Mouse (Mus musculus) spleen, postnatal 14 days (tissue): ENCODE results near the gene Marveld3.

Source experiments
- DNase-seq, 2 experiments: peaks; one replicate each; pipeline ENCODE4 v3.0.0; 2021 to 2022; ENCODE audit warnings: low spot score in 2 of 2

The Marveld3 gene

DNA sequence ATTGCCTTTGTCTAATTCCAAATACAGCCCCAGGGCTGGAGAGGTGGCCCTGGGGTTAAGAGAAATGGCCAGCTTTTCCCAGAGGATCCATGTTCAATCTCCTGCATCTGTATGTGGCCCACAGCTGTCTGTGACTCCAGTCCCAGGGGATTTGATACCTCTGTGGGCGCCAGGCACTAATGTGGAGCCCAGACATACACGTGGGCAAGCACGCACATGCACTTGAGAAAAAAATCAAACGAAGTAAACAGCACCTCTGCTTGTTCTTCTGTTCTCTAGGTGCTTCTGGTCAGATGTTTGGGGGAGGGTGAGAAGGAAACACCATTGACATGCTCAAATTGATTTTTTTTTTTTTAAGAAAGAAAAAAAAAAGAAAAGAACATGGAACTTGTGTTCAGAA, 2.1 kb upstream of the Marveld3 start:
- DNase-seq: no peak

DNA sequence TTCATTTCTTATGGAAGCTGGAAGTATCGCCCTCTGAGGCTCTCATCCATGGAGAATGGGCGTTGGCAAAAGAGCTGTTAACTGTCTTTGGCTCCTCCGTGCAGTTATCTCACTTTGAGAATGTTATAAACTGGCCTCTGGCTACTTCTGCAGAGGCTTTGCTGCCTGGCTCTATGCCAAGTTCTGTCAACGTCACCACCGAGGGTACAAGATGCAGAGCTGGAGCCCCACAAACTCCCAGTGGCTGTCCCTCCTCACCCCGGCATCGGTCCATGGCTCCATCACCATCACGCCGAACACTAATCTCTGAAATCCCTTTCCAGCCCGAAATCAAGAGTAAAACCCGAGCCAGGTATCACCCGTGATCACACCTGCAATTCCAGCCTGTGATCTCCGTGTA, 1.4 kb upstream of the Marveld3 start:
- DNase-seq: no peak

DNA sequence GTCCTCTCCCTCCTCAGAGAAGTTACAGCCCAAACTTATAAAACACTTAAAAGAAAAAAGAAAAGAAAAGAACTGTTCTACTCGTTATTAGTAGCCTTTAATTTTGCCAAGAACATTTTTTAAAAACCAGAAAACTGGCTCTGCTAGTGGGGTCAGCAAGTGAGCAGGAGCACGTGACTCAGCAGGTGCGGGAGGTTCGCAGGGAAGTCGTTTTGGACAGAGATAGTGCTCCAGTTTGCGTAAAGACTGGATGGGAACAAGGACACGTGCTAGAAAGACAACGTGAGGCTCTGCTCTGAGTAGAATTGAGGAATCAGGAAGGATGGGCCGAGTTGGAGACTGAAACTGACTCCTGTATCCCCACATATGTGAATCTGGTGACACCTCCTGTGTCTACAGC, 893 bp upstream of the Marveld3 start:
- DNase-seq: no peak

DNA sequence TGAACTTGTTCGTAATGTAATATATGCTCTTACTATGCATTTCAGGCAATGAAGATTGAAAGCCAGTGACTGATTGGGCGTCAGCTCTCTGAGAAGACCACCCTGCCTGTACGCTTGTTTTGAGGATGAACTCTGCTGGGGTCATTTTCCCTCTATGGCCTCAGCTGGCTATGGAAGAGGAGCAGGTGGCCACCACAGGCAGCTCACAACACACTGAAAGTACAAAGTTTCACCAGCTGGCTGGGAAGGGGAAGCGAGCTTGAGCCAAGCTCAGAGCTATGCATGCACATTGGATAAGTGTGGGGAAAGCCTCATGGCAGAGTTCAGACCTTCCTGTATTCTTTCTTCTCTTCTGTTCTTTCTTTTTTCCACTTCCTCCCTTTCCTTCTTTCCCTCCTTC, 2.9 kb downstream of the Marveld3 start:
- DNase-seq: no peak

DNA sequence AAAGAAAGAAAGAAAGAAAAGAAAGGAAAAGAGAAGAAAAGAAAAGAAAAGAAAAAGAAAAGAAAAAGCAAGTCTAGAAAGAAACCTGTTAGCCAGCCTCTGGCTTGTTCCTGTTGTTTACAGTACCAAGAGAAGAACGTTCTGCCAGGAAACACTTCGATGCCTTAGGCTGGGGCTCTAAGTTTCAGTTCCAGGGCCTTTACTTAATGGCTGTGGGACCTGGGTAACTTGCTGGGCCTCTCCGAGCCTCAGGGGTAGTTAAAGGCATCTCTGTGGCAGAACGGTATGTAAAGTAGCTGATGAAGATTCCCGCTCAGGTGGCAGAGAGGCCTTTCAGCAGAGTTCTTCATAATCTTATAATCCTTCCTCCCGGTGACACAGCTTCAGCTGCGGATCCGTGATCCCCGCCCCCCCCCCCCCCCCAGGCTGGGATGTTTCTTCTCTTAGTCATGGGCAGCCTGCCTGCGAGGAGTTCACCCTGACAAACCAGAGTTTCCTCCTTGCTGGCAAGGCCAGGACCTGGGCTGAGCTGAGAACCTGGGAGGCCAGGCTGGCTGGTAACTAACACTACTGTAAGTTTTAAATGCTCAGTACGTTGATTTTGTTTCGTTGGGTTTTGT, 3.9 kb downstream of the Marveld3 start:
- DNase-seq: no peak

DNA sequence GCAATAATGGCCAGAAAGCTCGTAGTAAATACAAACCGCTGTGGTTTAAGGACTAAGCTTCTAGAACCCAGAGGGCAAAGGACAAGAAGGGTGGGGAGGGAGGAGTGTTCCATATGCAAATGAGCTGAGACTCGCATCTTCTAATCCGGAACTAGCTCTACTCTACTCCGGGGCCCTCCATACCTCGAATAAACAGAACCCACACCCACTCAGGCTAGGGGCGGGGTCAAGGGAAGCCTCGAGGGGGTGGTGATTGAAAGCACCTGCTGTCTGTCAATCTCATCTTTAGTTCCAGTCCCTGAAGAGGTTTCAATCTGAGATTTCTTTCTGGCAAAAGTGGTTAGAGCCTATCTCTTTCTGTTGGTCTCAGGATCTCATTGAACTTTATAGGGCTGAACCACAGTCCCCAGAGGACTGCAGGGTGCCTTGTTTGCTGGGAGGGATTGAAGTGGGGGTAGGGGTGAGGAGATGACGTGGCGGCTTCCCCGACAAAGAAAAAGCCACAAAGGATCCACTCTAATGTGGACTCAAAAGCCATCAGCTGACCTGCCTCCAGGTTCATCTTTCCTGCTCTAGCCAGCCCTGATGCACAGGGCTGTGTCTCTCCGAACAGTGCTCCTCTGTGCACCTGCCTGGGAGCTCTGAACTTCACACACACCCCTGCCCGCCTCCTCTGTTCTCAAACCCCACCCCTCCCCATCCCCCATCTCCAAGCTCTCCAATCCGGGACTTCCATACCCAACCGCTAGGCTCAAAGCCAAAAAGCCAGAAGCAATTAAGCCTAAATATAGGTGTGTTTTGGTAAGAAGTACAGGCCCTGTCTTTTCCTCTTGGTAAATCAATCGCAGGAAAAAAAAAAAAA, 4.6 kb downstream of the Marveld3 start:
- peak in 1 of 2 experiments; percentile 64 for DNase-seq

DNA sequence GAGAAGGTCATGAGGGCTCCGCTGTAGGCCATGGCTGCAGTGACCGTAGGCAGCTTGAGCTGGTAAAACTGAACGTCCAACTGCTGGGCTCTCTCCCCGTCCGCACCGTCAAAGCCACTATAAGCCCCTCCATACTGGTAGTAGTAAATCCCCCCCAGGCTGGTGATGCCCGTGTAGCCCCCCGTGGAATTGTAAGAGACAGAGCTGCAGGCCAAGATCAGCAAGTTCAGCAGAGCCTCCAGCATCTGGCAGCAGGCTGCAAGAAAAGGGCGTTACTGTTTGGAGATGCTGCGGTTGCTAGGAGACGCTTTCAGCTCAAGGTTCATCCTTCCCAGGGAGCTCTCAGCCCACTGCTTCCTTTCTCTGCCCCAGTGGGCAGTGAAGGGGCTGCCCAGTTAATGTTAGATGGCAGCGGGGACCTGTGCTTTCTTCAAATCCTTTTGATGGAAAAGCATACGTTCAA, 7.5 kb downstream of the Marveld3 start:
- no peak for DNase-seq

DNA sequence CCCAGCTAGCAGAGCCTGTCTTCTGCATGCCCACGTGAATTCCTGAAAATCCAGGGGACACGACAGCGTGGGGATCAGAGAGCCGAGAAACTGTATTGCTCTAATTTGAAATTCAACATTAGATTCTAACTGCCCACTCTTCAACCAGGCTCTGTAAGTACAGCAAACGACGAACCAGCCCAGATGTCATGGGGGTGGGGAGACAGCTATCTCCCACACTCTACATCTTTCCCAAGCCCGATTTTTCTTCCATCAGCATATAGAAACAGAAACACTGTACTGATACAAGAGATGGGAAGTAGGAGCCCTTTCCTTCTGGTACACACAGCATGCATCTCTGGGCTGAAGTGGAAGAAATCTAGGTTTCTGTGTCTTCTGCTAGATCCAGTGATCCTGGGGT, 9.8 kb downstream of the Marveld3 start:
- no peak for DNase-seq

DNA sequence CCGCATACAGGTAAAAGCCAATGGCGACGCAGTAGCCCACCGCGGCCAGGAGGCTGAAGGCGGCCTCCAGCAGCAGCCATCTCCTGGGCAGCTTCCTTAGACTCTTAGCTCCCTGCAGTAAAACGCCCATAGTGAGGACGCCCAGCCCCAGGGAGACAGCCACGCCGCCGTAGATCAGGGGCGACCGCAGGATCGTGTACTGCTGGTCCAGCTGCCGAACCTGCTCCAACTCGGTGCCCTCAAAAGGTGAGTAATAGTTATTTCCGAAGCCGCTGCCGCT, 13.8 kb downstream of the Marveld3 start:
- no peak for DNase-seq

DNA sequence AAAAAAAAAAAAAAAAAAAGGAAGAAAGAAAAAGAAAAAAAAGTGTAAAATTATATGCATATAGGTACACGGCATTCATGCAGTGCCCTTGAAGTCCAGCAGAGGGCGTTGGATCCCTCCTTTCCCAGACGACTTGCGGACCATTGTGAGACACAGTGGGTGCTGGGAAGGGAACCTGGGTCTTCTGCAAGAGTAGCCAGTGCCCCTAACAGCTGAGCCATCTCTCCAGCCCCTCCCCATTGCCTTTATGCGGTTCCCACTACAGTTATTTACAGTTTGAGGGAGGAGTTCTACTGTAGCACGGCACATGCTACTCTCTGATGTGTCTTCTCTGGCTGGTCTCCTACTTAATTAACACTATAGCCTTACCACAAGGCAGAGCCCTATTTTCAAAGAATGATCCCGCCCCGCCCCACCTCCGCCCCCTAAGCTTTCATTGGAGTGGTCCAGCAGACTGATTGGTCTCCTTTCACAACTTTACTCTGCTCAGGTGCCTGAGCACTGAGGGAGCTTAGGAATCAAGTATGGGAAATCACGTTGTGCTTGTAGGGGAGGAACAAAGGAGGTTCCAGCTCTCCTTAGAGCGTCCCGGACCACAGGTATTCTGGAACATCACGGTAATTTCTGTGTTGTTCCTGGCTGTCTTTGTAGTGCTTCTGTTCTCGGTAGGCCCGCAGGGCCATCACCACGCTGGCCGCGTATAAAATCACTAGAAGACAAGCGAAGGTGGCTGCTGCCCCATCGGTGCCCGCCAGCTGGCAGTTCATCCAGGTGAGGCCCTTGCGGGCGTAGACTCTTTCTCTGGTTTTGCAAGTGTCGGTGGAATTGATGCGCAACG, 14.3 kb downstream of the Marveld3 start:
- DNase-seq: no peak

DNA sequence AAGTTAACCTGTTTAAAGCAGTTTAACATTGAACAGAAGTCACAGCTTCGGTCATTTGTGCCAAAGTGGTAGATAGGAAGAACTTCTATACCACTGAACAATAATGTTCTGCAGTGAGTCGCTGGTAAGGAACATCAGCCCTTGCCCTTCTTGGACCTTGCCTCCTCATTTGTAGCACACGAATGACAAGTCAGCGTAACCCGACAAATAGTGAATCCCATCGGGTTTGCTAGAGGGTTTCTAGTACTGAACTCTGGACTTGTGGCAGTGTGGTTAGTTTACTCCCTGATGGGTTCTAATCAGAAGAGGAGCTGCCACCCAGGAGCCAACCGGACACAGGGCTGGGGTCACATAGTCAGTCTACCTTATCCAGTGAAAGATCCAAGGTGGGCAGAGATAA, 15.7 kb downstream of the Marveld3 start:
- DNase-seq: no peak

DNA sequence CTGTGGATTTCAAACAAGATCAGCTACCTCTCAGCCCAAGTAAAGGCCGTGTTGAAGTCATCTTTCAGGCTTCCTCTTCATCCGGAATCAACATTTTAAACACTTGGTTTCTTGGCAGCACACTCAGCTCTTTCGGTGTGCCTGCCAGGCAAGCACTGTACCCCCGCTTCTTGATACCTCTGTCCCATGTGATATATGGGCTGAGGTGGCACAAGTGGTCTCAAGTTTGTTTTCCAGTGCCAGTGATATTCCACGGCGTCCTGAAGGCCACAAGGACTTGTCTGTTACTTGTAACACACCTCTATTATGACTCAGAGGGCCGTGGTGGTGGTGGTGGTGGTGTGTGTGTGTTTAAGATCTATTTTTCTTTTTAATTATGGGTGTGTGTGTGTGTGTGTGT, 16.3 kb downstream of the Marveld3 start:
- no peak for DNase-seq

DNA sequence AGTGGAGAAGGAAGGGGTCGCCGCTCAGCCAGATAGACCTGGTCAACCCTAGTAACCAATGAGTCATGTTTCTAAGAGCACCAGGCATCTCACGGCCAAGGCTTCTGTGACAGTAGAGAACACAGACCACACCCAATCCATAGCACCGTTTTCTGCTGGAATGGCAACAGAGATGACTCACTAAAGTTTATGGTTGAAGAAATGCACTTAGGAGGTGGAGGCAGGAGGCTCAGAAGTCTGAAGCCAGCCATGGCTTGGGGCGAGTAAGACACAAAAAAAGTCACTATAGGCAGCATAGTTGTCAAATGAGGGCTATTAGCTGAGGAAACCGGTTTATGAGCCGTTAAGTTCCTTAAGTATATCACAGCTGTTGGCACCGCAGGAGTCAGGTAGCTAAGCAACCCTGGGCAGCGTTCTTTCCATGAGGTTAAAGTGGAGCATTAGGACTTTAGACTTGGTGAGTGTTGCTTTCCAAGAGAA, 16.8 kb downstream of the Marveld3 start:
- DNase-seq: no peak

DNA sequence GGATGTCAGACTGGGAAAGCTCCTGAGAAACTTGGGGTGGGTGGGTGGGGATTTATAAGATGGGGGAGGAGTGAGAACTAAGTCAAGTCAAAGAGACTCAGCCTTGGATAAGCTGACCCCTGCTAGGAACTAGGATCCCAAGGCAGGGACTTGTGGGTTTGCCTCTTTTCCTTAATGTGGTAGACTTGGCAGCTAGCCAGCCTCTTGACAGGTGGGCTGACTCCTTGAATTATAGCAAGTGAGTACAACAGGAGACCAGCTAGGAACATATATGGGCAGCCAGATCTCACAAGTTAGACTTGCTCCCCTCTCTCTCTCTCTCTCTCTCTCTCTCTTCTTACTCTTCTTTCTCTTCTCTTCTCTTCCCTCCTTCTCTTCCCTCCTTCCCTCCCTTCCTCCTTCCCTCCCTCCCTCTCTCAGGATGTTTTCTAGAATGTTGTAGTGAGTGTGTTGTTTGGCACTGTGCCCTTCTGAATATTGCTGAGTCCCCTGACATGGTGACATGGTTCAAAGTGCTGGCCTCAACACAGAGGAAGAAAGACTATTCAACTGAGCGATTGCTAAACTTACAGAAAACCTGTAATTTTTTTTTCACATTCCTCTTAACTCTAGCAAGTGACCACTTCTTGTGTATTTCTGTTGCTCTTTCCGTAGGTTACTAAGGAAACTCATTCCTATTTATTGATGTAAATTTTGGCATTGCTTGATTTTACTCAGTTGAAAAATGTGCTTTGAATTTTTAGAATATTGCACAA, 20.2 kb downstream of the Marveld3 start:
- DNase-seq: no peak

DNA sequence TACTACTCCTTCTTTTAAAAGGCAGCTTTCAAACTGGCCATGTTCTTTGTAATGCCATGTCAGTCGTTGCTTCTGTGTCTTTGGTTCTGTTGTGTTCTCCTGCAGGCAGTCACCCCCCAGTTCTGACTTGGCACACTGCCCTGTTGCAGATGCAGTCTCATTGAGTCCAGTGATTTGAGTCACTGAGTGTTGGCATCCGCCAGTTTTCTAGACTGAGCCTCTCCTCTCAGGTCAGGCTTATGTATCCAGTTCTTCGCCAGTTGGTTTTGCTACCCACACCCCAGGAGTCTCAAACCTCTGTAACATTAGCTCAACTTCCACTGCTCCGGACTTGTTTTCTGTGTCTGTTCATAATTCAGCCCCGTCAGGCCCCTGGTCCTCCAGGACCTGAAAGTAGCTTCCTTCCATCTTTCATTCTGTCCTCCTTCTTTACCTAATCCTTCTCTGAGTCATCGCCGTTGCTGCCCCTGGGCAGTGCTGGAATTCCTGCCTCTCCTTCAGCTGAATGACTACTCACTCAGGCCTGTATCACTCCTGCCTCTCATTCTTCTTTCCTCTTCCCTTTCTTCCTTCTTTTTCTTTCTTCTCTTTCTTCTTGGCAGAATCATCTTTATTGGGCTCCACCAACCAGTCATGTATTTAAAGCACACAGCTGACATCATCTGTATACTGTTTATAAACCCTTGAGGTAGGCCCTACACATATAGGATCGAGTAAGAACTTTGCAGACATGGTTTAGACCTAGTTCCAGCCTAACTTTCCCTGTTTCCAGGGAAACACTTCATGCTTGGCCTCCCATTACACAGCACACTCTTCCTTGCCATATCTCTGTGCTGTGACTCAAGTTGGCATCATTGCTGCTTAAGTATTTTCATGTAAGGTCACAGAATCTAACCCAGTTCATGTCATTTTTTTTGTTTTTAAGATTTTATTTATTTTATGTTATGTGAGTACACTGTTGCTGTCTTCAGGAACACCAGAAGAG, 41.3 kb downstream of the Marveld3 start:
- DNase-seq: no peak

DNA sequence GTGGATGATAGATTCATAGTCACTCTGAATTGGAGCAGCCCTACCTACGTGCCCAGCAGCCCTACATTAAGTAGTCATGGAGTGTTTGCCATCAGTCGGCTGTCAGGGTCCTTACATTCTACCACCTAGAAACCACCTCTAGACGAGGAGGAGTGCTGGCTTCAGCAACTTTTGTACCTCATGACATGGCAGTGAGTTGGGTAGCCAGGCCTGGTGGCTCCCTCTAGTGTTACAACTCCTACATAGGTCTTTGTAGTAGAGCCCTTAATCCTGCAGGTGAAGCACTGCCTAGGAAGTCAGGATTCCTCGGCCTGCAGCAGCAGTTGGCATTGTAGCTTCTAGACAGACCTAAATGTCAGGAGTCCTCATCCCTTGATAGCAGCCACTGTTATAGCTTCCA, 44.7 kb downstream of the Marveld3 start:
- DNase-seq: peak in 1 of 2 experiments; percentile 36

DNA sequence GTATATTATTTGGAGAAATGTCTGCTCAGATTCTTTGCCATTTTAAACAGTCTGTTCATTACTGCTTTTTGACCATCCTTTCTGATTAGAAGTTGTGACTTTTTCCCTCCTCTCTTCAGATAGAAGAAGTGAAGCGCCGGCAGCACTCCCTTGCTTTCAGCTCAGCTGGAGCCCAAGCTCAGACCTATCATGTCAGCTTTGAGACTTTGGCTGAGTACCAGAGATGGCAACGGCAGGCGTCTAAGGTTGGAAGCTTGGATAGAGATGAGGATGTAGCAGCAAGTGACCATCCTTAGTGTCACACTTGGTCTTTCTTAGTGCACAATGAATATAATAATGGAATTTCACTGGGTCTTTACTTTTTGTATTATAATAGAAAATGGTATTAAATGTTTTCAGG, 54.6 kb downstream of the Marveld3 start:
- DNase-seq: no peak

DNA sequence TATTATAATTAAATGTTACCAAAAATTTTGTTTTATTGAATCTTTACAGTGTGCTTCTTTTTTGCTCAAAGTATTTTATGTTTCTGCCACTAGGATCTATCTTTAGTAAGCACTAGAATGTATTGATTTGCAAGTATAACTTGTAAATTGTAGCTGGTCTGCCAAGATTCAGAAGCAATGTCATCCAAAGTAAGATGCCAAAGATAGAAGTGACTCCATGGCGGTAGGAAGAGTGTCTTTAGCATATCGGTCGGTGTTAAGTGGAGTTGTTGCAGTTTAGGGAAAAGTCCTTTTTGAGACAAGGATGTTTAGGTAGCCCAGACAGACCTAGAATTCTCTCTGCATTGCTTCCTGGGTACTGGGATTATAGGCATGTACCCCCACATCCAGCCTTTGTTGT, 55.1 kb downstream of the Marveld3 start:
- DNase-seq: no peak

DNA sequence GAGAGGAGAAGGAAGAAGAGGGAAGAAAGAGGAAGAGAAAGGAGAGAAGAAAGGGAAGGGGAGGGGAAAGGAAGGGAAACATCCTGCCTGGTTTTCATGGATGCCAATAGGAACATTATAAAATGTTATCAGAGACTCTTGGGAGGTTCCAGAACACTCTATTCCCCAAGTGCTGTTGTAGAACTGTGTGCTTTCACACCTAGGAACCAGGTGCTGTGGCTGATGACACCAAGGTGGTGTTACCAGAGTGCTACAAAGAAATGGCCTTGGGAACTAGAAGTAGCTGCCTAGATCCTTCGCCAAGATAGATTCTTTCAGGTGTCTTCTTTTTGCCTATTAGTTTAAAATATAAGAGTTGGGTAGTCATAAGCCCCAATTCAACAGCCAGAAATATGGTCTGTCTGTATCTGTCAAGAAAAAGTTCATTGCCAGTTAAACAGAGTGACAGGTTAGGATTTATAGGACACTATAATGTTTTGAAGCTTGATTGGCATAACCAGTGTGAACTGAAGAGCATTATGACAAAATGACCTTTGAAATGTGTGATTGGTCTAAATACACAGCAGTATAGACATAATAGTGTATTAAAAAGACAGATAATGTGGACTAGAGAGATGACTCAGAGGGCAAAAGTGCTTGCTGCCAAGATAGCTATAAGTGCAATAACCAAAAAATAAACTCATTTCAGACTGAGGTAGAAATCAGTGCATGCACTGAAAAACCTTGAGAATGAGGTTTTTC, 56.9 kb downstream of the Marveld3 start:
- no peak for DNase-seq

DNA sequence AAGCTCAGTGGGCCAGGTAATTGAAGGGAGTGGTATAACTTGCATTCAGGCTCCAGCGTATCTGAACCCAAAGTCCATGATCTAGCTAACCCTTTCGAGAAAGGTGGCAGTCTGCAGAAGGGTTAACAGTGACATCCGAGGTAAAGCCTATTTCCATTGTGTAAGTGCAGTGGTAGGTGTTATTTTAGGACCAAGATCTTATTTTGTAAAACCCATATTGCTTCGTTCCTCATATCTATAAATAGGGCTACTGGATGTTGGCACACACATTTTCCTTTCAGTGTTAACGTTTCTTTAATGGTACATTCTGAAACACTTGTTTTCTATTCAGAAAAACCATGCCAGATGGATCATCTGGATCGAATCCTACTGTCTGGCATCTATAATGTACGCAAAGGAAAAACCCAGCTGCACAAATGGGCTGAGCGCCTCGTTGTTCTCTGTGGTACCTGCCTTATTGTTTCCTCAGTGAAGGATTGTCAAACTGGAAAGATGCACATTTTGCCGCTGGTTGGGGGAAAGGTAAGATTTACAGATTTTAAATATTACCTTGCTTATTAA, 58.0 kb downstream of the Marveld3 start:
- no peak for DNase-seq
